Mouse (Mus musculus) embryonic facial prominence, embryonic 11.5 days (tissue): ENCODE data around the gene Dnah7a. TPM values are rescaled to one million over a fixed set of nuclear protein-coding genes. Genes with fewer than 3 reads are reported as not detected.
A peak's percentile ranks its signal among the peaks of the same experiment; 100 is the strongest.

Source experiments
- ATAC-seq: fragments of 200-750 bp; cut with Nextera tagmentation; replicated peaks from 2 replicates; pipeline ENCODE4 v1.8.0; 2017; ENCODE audit warnings: low read depth; ENCODE audit not compliant: insufficient number of reproducible peaks, low FRiP score, low TSS enrichment
- DNase-seq: peaks from one replicate; pipeline ENCODE4 v3.0.0-alpha.2; 2015; ENCODE audit warnings: low spot score
- H3K27ac ChIP-seq: fragments of 300-500 bp; sonication (generic); replicated peaks from 2 replicates; pipeline ENCODE4 v1.5.1; 2014; ENCODE audit warnings: mild to moderate bottlenecking, low read depth, low read length, control low read depth
- H3K27me3 ChIP-seq: fragments of 300-500 bp; sonication (generic); 2 replicates; pipeline ENCODE4 v1.6.1; 2014; ENCODE audit warnings: mild to moderate bottlenecking, low read length, moderate library complexity, mixed read lengths; ENCODE audit not compliant: control insufficient read depth, insufficient read depth
- H3K36me3 ChIP-seq: fragments of 300-500 bp; sonication (generic); replicated peaks from 2 replicates; pipeline ENCODE4 v1.6.1; 2014; ENCODE audit warnings: low read depth, mild to moderate bottlenecking, low read length, moderate library complexity, mixed read lengths; ENCODE audit not compliant: control insufficient read depth, insufficient read depth
- H3K4me1 ChIP-seq: fragments of 300-500 bp; sonication (generic); 2 replicates; pipeline ENCODE4 v1.6.1; 2014; ENCODE audit warnings: low read length, mixed read lengths; ENCODE audit not compliant: control insufficient read depth, insufficient read depth
- H3K4me2 ChIP-seq: fragments of 300-500 bp; sonication (generic); 2 replicates; pipeline ENCODE4 v1.6.1; 2014; ENCODE audit warnings: low read depth, mild to moderate bottlenecking, control low read depth, low read length, moderate library complexity
- H3K4me3 ChIP-seq: fragments of 300-500 bp; sonication (generic); 2 replicates; pipeline ENCODE4 v1.5.1; 2014; ENCODE audit warnings: low read depth, low read length, control low read depth
- H3K9ac ChIP-seq: fragments of 300-500 bp; sonication (generic); replicated peaks from 2 replicates; pipeline ENCODE4 v1.6.1; 2014; ENCODE audit warnings: mild to moderate bottlenecking, control low read depth, low read length
- H3K9me3 ChIP-seq: fragments of 300-500 bp; sonication (generic); replicated peaks from 2 replicates; pipeline ENCODE4 v1.6.1; 2016; ENCODE audit warnings: mild to moderate bottlenecking, low read length, inconsistent platforms, mixed read lengths; ENCODE audit not compliant: control insufficient read depth
- WGBS: fragments of 180-500 bp; shearing (Covaris S2); extraction: QIAGEN DNeasy Blood & Tissue Kit; methylation state at CpG from one replicate; pipeline ENCODE4 v1.1.7; 2014; 5-methylcytosine and 5-hydroxymethylcytosine counted together
- microRNA-seq: library from miRNA; unstranded; fragments of <30 nt; microRNA quantifications from one replicate; pipeline ENCODE4, GENCODE M21; 2016; ENCODE audit warnings: borderline number of aligned reads
- polyA plus RNA-seq: library from polyadenylated mRNA; unstranded; fragments of >200 nt; fragmentation: Nextera tagmentation; extraction: Ambion mirVana; gene quantifications from 2 replicates; pipeline ENCODE4 v1.2.1, GENCODE M21; 2014

The Dnah7a gene
- polyA plus RNA-seq, 1 experiment from 2014 or later, result 4.4 TPM

DNA sequence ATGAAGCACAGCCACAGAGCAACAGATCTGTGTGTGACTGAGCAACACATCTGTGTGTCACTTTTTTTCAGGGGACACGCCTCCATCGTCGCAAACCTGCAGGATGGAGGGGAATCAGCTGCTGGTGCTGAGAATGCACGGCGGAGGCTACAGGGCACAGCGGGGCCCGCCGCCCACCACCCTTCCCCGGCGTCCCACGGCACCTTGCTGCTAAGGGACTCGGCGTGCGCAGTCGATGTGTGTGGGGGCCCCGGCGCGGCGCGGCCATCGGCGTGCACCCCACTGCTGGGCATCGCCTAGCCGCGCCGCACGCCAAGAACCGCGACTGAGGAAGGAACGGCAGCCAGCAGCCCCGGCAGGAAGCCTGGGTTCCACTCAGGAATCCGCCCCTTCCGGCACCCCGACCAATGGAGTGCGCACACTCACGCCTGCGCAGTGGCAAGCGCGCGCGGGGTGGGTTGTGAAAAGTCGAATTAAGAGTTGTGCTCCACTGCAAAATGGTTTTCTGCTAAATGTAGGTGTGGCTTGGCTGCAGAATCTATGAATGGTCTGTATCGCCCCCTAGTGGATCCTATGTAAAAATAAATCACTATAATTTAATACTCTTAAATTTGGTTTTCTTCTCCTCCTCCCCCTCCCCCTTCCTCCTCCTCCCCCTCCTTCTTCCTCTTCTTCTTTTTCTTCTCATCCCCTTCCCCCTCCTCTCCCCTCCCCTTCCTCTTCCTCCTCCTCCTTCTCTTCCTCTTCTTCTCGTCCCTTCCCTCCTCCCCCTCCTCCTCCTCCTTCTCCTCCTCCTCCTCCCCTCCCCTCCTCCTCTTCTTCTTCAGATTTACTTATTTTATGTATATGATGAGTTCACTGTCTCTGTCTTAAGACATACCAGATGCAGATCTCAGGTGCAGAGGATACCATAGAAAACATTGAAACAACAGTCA is 354.0 kb downstream of the Dnah7a start, which contains the start of the genes Asdurf, Gm28551 and Asnsd1:
Gene Asdurf (minus strand): TSS at position 293 of the 935 bp plus-strand sequence.
Gene Gm28551 (minus strand): TSS at position 341 of the 935 bp plus-strand sequence.
Gene Asnsd1 (minus strand): TSS at position 426 of the 935 bp plus-strand sequence.
- under 1% methylated on average over 43 of the region's 44 CpGs for WGBS

More for the DNA sequence above, 354.0 kb downstream of the Dnah7a start, which contains the start of the genes Asdurf, Gm28551 and Asnsd1:
- peak within 1 kb of the TSS; percentile 39 for H3K4me2 ChIP-seq
- peak within 1 kb of the TSS; percentile 95 for H3K9ac ChIP-seq
- H3K27ac ChIP-seq, result 0 out of 2 replicates have a peak within 1 kb of the TSS, but pooled peaks have one; percentile 65
- H3K4me3 ChIP-seq, result peak within 1 kb of the TSS; percentile 85
- peak; percentile 99 for ATAC-seq
- H3K36me3 ChIP-seq, result no peaks in the 10 kb centered on the region; the same call in 1 of the 2 replicates
- H3K4me1 ChIP-seq, result no peaks in the 10 kb centered on the region
- H3K9me3 ChIP-seq, result no peaks in the 10 kb centered on the region
- peak; percentile 97 for DNase-seq
- no peaks in the 10 kb centered on the region for H3K27me3 ChIP-seq

Small RNAs within 50 kb of the gene (microRNA-seq; reads per million reads assigned to microRNA genes)
- not detected for gene Gm25240

Other genes with a start within 250 kb of the Dnah7a start
- 11.3 and 13.3 TPM in 2 replicates for gene Stk17b, start 78.4 kb upstream of the Dnah7a start, polyA plus RNA-seq